Mouse (Mus musculus) small intestine, adult 2 months (tissue): Measurements from ENCODE around the gene Tom1l2.

ENCODE experiments used
- CTCF ChIP-seq: fragments of 200-500 bp; IDR thresholded peaks from 2 replicates; pipeline ENCODE4 v1.5.1; 2012; ENCODE audit warnings: low read depth, mild to moderate bottlenecking, control low read depth, inconsistent platforms, low read length, moderate library complexity, mixed read lengths; ENCODE audit not compliant: insufficient replicate concordance, insufficient read length; ENCODE audit errors: extremely low read depth
- POLR2A ChIP-seq: fragments of 200-500 bp; IDR thresholded peaks from 2 replicates; pipeline ENCODE4 v1.6.1; 2012; ENCODE audit warnings: low read depth, mild to moderate bottlenecking, control low read depth, inconsistent platforms, low read length, moderate library complexity

- no peak for TF ChIP-seq POLR2A
- no peak for TF ChIP-seq CTCF
These were observed 124.2 kb downstream of the Tom1l2 start for GRCm38 (mm10) chr11:60228525-60228924.
